Mouse (Mus musculus): ENCODE measurements around the gene Tbc1d22a. TPM values are rescaled to one million over a fixed set of nuclear protein-coding genes. Genes with fewer than 3 reads are reported as not detected.

Gene Tbc1d22a
- polyA plus RNA-seq, 1 experiment from 2014 or later: 8.7 TPM

GRCm38 (mm10) chr15:86415951-86416350, 201.7 kb downstream of the Tbc1d22a start:
- H3K27me3 ChIP-seq (ENCODE audit: control insufficient read depth, insufficient read depth, low read length): peaks cover 21% of the 10 kb centered on the region
- no peak overlapping the region; the same call in 1 of the 2 replicates for H3K27ac ChIP-seq (ENCODE audit: low read depth, low read length)
- peak; percentile 78 for ATAC-seq (replicated peaks; ENCODE audit: low FRiP score)
- DNase-seq (ENCODE audit: low spot score): peak; percentile 63
- H3K36me3 ChIP-seq (ENCODE audit: control insufficient read depth, insufficient read depth, low read length): no peaks in the 10 kb centered on the region
- no peak overlapping the region for H3K4me3 ChIP-seq (ENCODE audit: low read depth, low read length)
- peaks cover 15% of the 10 kb centered on the region; the same call in 1 of the 2 replicates for H3K4me1 ChIP-seq (replicated peaks; ENCODE audit: control insufficient read depth, insufficient read depth, low read length)
- 9% methylated on average over 6 of the region's 6 CpGs for WGBS
- no peak overlapping the region for H3K9ac ChIP-seq (ENCODE audit: low read length)
- no peak overlapping the region for H3K4me2 ChIP-seq (ENCODE audit: low read depth, low read length, severe bottlenecking)
- no peaks in the 10 kb centered on the region for H3K9me3 ChIP-seq (ENCODE audit: control insufficient read depth, low read length)

- no peaks in the 10 kb centered on the region for H3K9me3 ChIP-seq (ENCODE audit: control insufficient read depth, low read length)
- no peak overlapping the region for H3K27ac ChIP-seq (ENCODE audit: low read depth, low read length)
- no peaks in the 10 kb centered on the region for H3K36me3 ChIP-seq (ENCODE audit: control insufficient read depth, insufficient read depth, low read length)
- peaks cover 11% of the 10 kb centered on the region for H3K27me3 ChIP-seq (ENCODE audit: control insufficient read depth, insufficient read depth, low read length)
- ATAC-seq (replicated peaks; ENCODE audit: low FRiP score) (no peak), DNase-seq (ENCODE audit: low spot score) (no peak)
- 76% methylated on average over 2 of the region's 2 CpGs for WGBS
- no peak overlapping the region for H3K4me3 ChIP-seq (ENCODE audit: low read depth, low read length)
- peaks cover 15% of the 10 kb centered on the region; the same call in 1 of the 2 replicates for H3K4me1 ChIP-seq (replicated peaks; ENCODE audit: control insufficient read depth, insufficient read depth, low read length)
- no peak overlapping the region for H3K9ac ChIP-seq (ENCODE audit: low read length)
- no peak overlapping the region for H3K4me2 ChIP-seq (ENCODE audit: low read depth, low read length, severe bottlenecking)
Observed at GRCm38 (mm10) chr15:86418436-86418835, 204.2 kb downstream of the Tbc1d22a start.

DNA sequence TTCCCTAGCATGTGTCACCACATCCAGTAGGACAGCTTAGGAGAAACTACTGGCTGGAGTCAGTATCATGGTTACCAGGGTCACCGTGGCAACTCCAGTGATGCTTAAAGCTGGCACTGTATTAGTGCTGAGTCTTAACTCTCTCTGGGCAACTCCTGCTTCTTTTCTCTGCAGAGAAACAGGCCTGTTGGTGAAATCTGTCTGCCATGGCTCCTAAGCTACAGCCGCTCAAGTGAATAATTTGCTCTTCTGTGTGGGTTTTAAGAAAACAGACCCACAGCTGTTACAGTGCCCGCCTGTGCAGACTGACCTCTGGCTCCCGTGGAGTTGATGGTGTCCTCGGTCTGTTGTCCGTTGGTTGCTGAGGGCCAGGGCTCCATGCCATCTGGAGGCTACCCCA, 205.4 kb downstream of the Tbc1d22a start:
- no peak overlapping the region for H3K4me2 ChIP-seq (ENCODE audit: low read depth, low read length, severe bottlenecking)
- H3K9ac ChIP-seq (ENCODE audit: low read length): no peak overlapping the region
- DNase-seq (ENCODE audit: low spot score) (no peak), ATAC-seq (replicated peaks; ENCODE audit: low FRiP score) (peak; percentile 37; the same call in 1 of the 2 replicates)
- no peak overlapping the region for H3K4me3 ChIP-seq (ENCODE audit: low read depth, low read length)
- H3K27ac ChIP-seq (ENCODE audit: low read depth, low read length): peak overlapping the region; percentile 25; the same call in 1 of the 2 replicates
- no peaks in the 10 kb centered on the region for H3K9me3 ChIP-seq (ENCODE audit: control insufficient read depth, low read length)
- no peaks in the 10 kb centered on the region for H3K36me3 ChIP-seq (ENCODE audit: control insufficient read depth, insufficient read depth, low read length)
- WGBS: 58% methylated on average over 6 of the region's 6 CpGs
- H3K27me3 ChIP-seq (ENCODE audit: control insufficient read depth, insufficient read depth, low read length): peaks cover 3% of the 10 kb centered on the region; the same call in 1 of the 2 replicates
- peaks cover 14% of the 10 kb centered on the region; the same call in 1 of the 2 replicates for H3K4me1 ChIP-seq (replicated peaks; ENCODE audit: control insufficient read depth, insufficient read depth, low read length)

GRCm38 (mm10) chr15:86422858-86423257, 208.6 kb downstream of the Tbc1d22a start:
- peaks cover 9% of the 10 kb centered on the region; the same call in 1 of the 2 replicates for H3K4me1 ChIP-seq (replicated peaks; ENCODE audit: control insufficient read depth, insufficient read depth, low read length)
- no peaks in the 10 kb centered on the region for H3K9me3 ChIP-seq (ENCODE audit: control insufficient read depth, low read length)
- H3K36me3 ChIP-seq (ENCODE audit: control insufficient read depth, insufficient read depth, low read length): no peaks in the 10 kb centered on the region
- DNase-seq (ENCODE audit: low spot score) (no peak), ATAC-seq (replicated peaks; ENCODE audit: low FRiP score) (no peak)
- WGBS: 48% methylated on average over 1 of the region's 1 CpGs
- no peak overlapping the region for H3K27ac ChIP-seq (ENCODE audit: low read depth, low read length)
- no peak overlapping the region for H3K9ac ChIP-seq (ENCODE audit: low read length)
- no peak overlapping the region for H3K4me3 ChIP-seq (ENCODE audit: low read depth, low read length)
- peaks cover 3% of the 10 kb centered on the region; the same call in 1 of the 2 replicates for H3K27me3 ChIP-seq (ENCODE audit: control insufficient read depth, insufficient read depth, low read length)
- H3K4me2 ChIP-seq (ENCODE audit: low read depth, low read length, severe bottlenecking): no peak overlapping the region

GRCm38 (mm10) chr15:86423884-86424283, 209.6 kb downstream of the Tbc1d22a start:
- WGBS: 88% methylated on average over 2 of the region's 2 CpGs
- H3K9ac ChIP-seq (ENCODE audit: low read length): no peak overlapping the region
- DNase-seq (ENCODE audit: low spot score): no peak
- peak overlapping the region; percentile 31; the same call in 1 of the 2 replicates for H3K27ac ChIP-seq (ENCODE audit: low read depth, low read length)
- no peak overlapping the region for H3K4me3 ChIP-seq (ENCODE audit: low read depth, low read length)
- no peaks in the 10 kb centered on the region; the same call in 1 of the 2 replicates for H3K27me3 ChIP-seq (ENCODE audit: control insufficient read depth, insufficient read depth, low read length)
- no peaks in the 10 kb centered on the region for H3K36me3 ChIP-seq (ENCODE audit: control insufficient read depth, insufficient read depth, low read length)
- no peak overlapping the region for H3K4me2 ChIP-seq (ENCODE audit: low read depth, low read length, severe bottlenecking)
- peaks cover 9% of the 10 kb centered on the region; the same call in 1 of the 2 replicates for H3K4me1 ChIP-seq (replicated peaks; ENCODE audit: control insufficient read depth, insufficient read depth, low read length)
- ATAC-seq (replicated peaks; ENCODE audit: low FRiP score): no peak
- H3K9me3 ChIP-seq (ENCODE audit: control insufficient read depth, low read length): no peaks in the 10 kb centered on the region

GRCm38 (mm10) chr15:86424971-86425370, 210.7 kb downstream of the Tbc1d22a start:
- Histone ChIP-seq H3K9me3 (ENCODE audit: control insufficient read depth, low read length) (no peaks in the 10 kb centered on the region), H3K9ac (ENCODE audit: low read length) (no peak overlapping the region), H3K36me3 (ENCODE audit: control insufficient read depth, insufficient read depth, low read length) (no peaks in the 10 kb centered on the region), H3K4me2 (ENCODE audit: low read depth, low read length, severe bottlenecking) (no peak overlapping the region), H3K27ac (ENCODE audit: low read depth, low read length) (no peak overlapping the region), H3K27me3 (ENCODE audit: control insufficient read depth, insufficient read depth, low read length) (no peaks in the 10 kb centered on the region; the same call in 1 of the 2 replicates), H3K4me1 (replicated peaks; ENCODE audit: control insufficient read depth, insufficient read depth, low read length) (0 out of 2 replicates have a peak, but pooled peaks cover 2% of the 10 kb centered on the region), H3K4me3 (ENCODE audit: low read depth, low read length) (no peak overlapping the region)
- whole genome bisulfite sequencing: 68% methylated on average over 8 of the region's 8 CpGs
- DNase-seq (ENCODE audit: low spot score) (no peak), ATAC-seq (replicated peaks; ENCODE audit: low FRiP score) (no peak)

GRCm38 (mm10) chr15:86426364-86427000, 212.2 kb downstream of the Tbc1d22a start:
- Histone ChIP-seq H3K9me3 (ENCODE audit: control insufficient read depth, low read length) (no peaks in the 10 kb centered on the region), H3K4me3 (ENCODE audit: low read depth, low read length) (no peak overlapping the region), H3K27ac (ENCODE audit: low read depth, low read length) (no peak overlapping the region), H3K4me1 (replicated peaks; ENCODE audit: control insufficient read depth, insufficient read depth, low read length) (no peaks in the 10 kb centered on the region), H3K36me3 (ENCODE audit: control insufficient read depth, insufficient read depth, low read length) (no peaks in the 10 kb centered on the region), H3K9ac (ENCODE audit: low read length) (no peak overlapping the region), H3K4me2 (ENCODE audit: low read depth, low read length, severe bottlenecking) (no peak overlapping the region), H3K27me3 (ENCODE audit: control insufficient read depth, insufficient read depth, low read length) (no peaks in the 10 kb centered on the region)
- 44% methylated on average over 5 of the region's 5 CpGs for whole genome bisulfite sequencing
- DNase-seq (ENCODE audit: low spot score): no peak
- ATAC-seq (replicated peaks; ENCODE audit: low FRiP score): no peak

DNA sequence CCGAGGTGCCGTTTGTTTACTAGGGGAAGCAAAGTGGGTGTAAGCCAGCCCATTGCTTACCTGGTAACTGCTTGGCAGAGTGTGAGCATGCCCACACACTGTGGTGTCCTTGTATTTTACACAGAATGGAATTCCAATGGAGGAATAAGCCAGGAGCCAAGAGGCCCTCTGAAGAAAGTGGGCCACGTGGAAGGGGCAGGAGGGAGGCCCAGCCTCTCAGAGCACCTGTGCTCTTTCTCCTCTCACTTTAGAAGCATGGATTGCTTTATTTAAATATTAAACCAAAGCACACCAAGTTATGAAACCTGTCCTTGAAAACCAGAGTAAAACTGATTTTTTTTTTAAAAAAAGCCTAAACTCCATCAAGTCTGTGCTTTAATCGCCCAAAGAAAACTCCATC, 213.2 kb downstream of the Tbc1d22a start:
- no peaks in the 10 kb centered on the region for H3K27me3 ChIP-seq (ENCODE audit: control insufficient read depth, insufficient read depth, low read length)
- no peak for ATAC-seq (replicated peaks; ENCODE audit: low FRiP score)

DNA sequence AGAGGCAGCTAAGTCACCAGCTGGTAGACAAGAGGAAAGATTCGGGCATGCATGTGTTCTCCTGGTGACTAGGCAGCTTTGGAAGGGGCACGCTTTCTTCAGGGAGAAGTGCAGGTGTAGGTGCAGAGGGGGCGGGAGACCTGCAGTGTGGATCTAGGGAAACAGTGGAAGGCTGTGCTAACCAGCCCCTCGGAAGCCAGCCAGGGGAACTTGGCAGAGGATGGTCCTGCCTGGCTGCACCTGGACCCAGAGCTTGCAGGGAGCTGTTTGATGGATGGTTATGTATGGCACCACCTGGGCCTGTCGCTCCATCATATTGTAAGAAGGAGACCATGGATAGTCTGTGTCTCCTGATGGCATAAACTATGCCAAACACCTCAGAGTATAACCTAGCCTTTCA, 214.2 kb downstream of the Tbc1d22a start:
- Histone ChIP-seq H3K27ac (ENCODE audit: low read depth, low read length) (no peak overlapping the region), H3K4me2 (ENCODE audit: low read depth, low read length, severe bottlenecking) (no peak overlapping the region), H3K9ac (ENCODE audit: low read length) (no peak overlapping the region), H3K9me3 (ENCODE audit: control insufficient read depth, low read length) (no peaks in the 10 kb centered on the region), H3K36me3 (ENCODE audit: control insufficient read depth, insufficient read depth, low read length) (no peaks in the 10 kb centered on the region), H3K4me1 (replicated peaks; ENCODE audit: control insufficient read depth, insufficient read depth, low read length) (peaks cover 4% of the 10 kb centered on the region; the same call in 1 of the 2 replicates), H3K27me3 (ENCODE audit: control insufficient read depth, insufficient read depth, low read length) (no peaks in the 10 kb centered on the region), H3K4me3 (ENCODE audit: low read depth, low read length) (no peak overlapping the region)
- 75% methylated on average over 5 of the region's 5 CpGs for WGBS
- ATAC-seq (replicated peaks; ENCODE audit: low FRiP score) (no peak), DNase-seq (ENCODE audit: low spot score) (no peak)

More for the DNA sequence above, 213.2 kb downstream of the Tbc1d22a start:
- no peak overlapping the region for H3K4me3 ChIP-seq (ENCODE audit: low read depth, low read length)
- H3K4me1 ChIP-seq (replicated peaks; ENCODE audit: control insufficient read depth, insufficient read depth, low read length): peaks cover 4% of the 10 kb centered on the region; the same call in 1 of the 2 replicates
- no peak overlapping the region for H3K9ac ChIP-seq (ENCODE audit: low read length)
- no peak overlapping the region for H3K4me2 ChIP-seq (ENCODE audit: low read depth, low read length, severe bottlenecking)
- 80% methylated on average over 4 of the region's 4 CpGs for WGBS
- DNase-seq (ENCODE audit: low spot score): no peak
- no peak overlapping the region for H3K27ac ChIP-seq (ENCODE audit: low read depth, low read length)
- H3K36me3 ChIP-seq (ENCODE audit: control insufficient read depth, insufficient read depth, low read length): no peaks in the 10 kb centered on the region
- H3K9me3 ChIP-seq (ENCODE audit: control insufficient read depth, low read length): no peaks in the 10 kb centered on the region

Measured in forebrain, embryonic 11.5 days (tissue).